29 mouse cellular contexts compared by ENCODE assay signal in the genomic region with DNA sequence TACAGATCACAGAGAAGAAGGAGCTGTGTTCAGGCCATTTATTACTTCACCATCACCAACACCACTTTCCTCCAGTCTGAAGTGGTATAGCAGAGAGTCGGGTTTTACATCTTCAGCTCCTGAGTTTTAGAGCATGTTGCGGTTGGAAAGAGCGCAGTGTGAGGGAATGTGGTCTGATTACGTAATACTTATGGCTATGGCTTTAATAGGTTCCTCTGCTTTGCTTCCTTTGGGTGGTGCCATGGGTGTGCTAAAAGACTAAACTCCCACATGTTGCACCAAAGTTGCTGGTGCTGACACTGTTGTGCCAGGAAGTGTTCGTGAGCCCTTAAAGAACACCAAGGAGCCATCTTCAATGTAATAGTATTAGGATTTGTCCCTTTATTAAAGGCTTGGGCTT. TPM values are rescaled to one million over a fixed set of nuclear protein-coding genes. Genes with fewer than 3 reads are reported as not detected.
DNase-seq lines count a peak whose midpoint lies in the region; ATAC-seq lines count a peak whose summit lies in the region.
"Had no signal": no experiment of that assay in that cellular context is flagged by ENCODE, and none has a peak within 500 bp of the region (broad histone marks: within the 10 kb centered on the region; RNA-seq: fewer than 3 reads in every experiment).

No protein-coding gene starts in this region.

- H3K4me3 ChIP-seq in heart, embryonic 12.5 days: no peak overlapping the region
- H3K4me3 ChIP-seq: embryonic facial prominence, embryonic 13.5 days; embryonic facial prominence, embryonic 15.5 days; erythroblast, embryonic 14.5 days; forebrain, embryonic 13.5 days; forebrain, embryonic 15.5 days had no signal

- H3K27me3 ChIP-seq in heart, embryonic 12.5 days (replicated peaks): no peaks in the 10 kb centered on the region
- H3K27me3 ChIP-seq: embryonic facial prominence, embryonic 13.5 days; embryonic facial prominence, embryonic 15.5 days; forebrain, embryonic 13.5 days; forebrain, embryonic 15.5 days had no signal

- 97% methylated on average over 5 of the region's 5 CpGs for WGBS in heart, embryonic 12.5 days

- no peak overlapping the region for H3K9ac ChIP-seq in heart, embryonic 12.5 days
- H3K9ac ChIP-seq: embryonic facial prominence, embryonic 13.5 days; embryonic facial prominence, embryonic 15.5 days; forebrain, embryonic 13.5 days; forebrain, embryonic 15.5 days; forebrain, postnatal 0 days had no signal

- peak; percentile 17 for DNase-seq in lung, postnatal 36 days
- DNase-seq in lung, postnatal 4 days: no peak
- DNase-seq in T-cell, adult 2 months (ENCODE audit: low spot score): no peak
- no peak for DNase-seq in thymus, postnatal 25 days
- DNase-seq: adrenal gland, adult 8-10 months; adrenal gland, postnatal 14 days; adrenal gland, postnatal 36 days; cerebellum, adult 2 months; cerebellum, adult 9-10 months; cerebellum, postnatal 10 days; cerebellum, postnatal 25 days; embryo, embryonic 11 days; forebrain, postnatal 0 days had no signal

- 0 out of 2 replicates have a peak, but pooled peaks have one; percentile 14 for ATAC-seq in erythroid progenitor cell, adult 5-6 weeks (replicated peaks; ENCODE audit: low FRiP score, poor library complexity, severe bottlenecking)
- ATAC-seq in megakaryocyte, adult 5-6 weeks (ENCODE audit: poor library complexity, severe bottlenecking): peak; percentile 87
- ATAC-seq in monocyte, adult 5-6 weeks (replicated peaks; ENCODE audit: insufficient number of reproducible peaks, low FRiP score, low TSS enrichment, poor library complexity, severe bottlenecking): 0 out of 2 replicates have a peak, but pooled peaks have one; percentile 47
- ATAC-seq in heart, embryonic 12.5 days (ENCODE audit: insufficient number of reproducible peaks, low FRiP score): no peak
- ATAC-seq: activated CD4-positive, CD25-positive, alpha-beta regulatory T cell, adult 4 months; forebrain, embryonic 13.5 days; forebrain, embryonic 15.5 days; forebrain, postnatal 0 days had no signal

- H3K9me3 ChIP-seq in heart, embryonic 12.5 days (replicated peaks): no peaks in the 10 kb centered on the region
- H3K9me3 ChIP-seq: embryonic facial prominence, embryonic 13.5 days; embryonic facial prominence, embryonic 15.5 days; forebrain, embryonic 13.5 days; forebrain, embryonic 15.5 days had no signal

- peaks cover 43% of the 10 kb centered on the region for H3K36me3 ChIP-seq in heart, embryonic 12.5 days

- H3K4me1 ChIP-seq in heart, embryonic 12.5 days (replicated peaks): no peaks in the 10 kb centered on the region
- H3K4me1 ChIP-seq: embryonic facial prominence, embryonic 13.5 days; embryonic facial prominence, embryonic 15.5 days; forebrain, embryonic 13.5 days; forebrain, embryonic 15.5 days had no signal

- H3K4me2 ChIP-seq in heart, embryonic 12.5 days: no peak overlapping the region
- H3K4me2 ChIP-seq: embryonic facial prominence, embryonic 13.5 days; embryonic facial prominence, embryonic 15.5 days; forebrain, embryonic 13.5 days; forebrain, embryonic 15.5 days had no signal

- H3K27ac ChIP-seq in heart, embryonic 12.5 days (ENCODE audit: poor library complexity, severe bottlenecking): no peak overlapping the region
- H3K27ac ChIP-seq: embryonic facial prominence, embryonic 13.5 days; embryonic facial prominence, embryonic 15.5 days; forebrain, embryonic 13.5 days; forebrain, embryonic 15.5 days had no signal

RNA-seq across cellular contexts. Expression of gene Tsg101, which starts 8.5 kb away (rescaled TPM):
- total RNA-seq in erythroid progenitor cell, adult 5-6 weeks (2015; ENCODE audit: low replicate concordance): 75.7 and 78.4 TPM in 2 replicates
- 23.5 and 33.8 TPM in 2 replicates for total RNA-seq in erythroid progenitor cell, adult 5-6 weeks (2017; ENCODE audit: low replicate concordance)
- 94.3 and 96.9 TPM in 2 replicates for total RNA-seq in megakaryocyte, adult 5-6 weeks (2015)
- total RNA-seq in megakaryocyte, adult 5-6 weeks (2017): 43.6 and 58.2 TPM in 2 replicates
- 27.2 to 80.4 TPM (median 57.3 TPM) in 3 replicates for total RNA-seq in monocyte, adult 5-6 weeks (2017)
- polyA plus RNA-seq in heart, embryonic 12.5 days (2016; fragmentation: Nextera tagmentation; extraction: Ambion mirVana): 185 and 190 TPM in 2 replicates

RNA-seq across cellular contexts. Expression of gene Uevld, which starts 30.0 kb away (rescaled TPM):
- total RNA-seq in erythroid progenitor cell, adult 5-6 weeks (2015; ENCODE audit: low replicate concordance): 19.8 and 39.0 TPM in 2 replicates
- total RNA-seq in erythroid progenitor cell, adult 5-6 weeks (2017; ENCODE audit: low replicate concordance): 28.6 and 35.1 TPM in 2 replicates
- total RNA-seq in megakaryocyte, adult 5-6 weeks (2015): 18.0 and 18.2 TPM in 2 replicates
- total RNA-seq in megakaryocyte, adult 5-6 weeks (2017): 14.1 and 16.2 TPM in 2 replicates
- total RNA-seq in monocyte, adult 5-6 weeks (2017): 4.8 to 9.9 TPM (median 6.4 TPM) in 3 replicates
- 10.0 TPM in 2 replicates for polyA plus RNA-seq in heart, embryonic 12.5 days (2016; fragmentation: Nextera tagmentation; extraction: Ambion mirVana)

RNA-seq across cellular contexts. Expression of gene Gm9999, which starts 55.1 kb away (rescaled TPM):
- not detected in 2 replicates for total RNA-seq in erythroid progenitor cell, adult 5-6 weeks (2015; ENCODE audit: low replicate concordance)
- total RNA-seq in erythroid progenitor cell, adult 5-6 weeks (2017; ENCODE audit: low replicate concordance): not detected in 2 replicates
- 2.3 TPM in 1 of 2 replicates, not detected in the other for total RNA-seq in megakaryocyte, adult 5-6 weeks (2015)
- total RNA-seq in megakaryocyte, adult 5-6 weeks (2017): not detected in 2 replicates
- not detected in 3 replicates for total RNA-seq in monocyte, adult 5-6 weeks (2017)
- polyA plus RNA-seq in heart, embryonic 12.5 days (2016; fragmentation: Nextera tagmentation; extraction: Ambion mirVana): not detected in 2 replicates
- total RNA-seq: adrenal gland, adult 18-20 months; adrenal gland, adult 8-10 months; adrenal gland, postnatal 14 days; adrenal gland, postnatal 36 days; ES-E14; forebrain, postnatal 0 days; MEL had no signal
- polyA plus RNA-seq: activated CD4-positive, CD25-positive, alpha-beta regulatory T cell, adult 4 months; C2C12; cerebellum, adult 2 months; embryonic facial prominence, embryonic 11.5 days; embryonic facial prominence, embryonic 13.5 days; embryonic facial prominence, embryonic 15.5 days; erythroblast, embryonic 14.5 days; forebrain, embryonic 11.5 days; forebrain, embryonic 13.5 days; forebrain, embryonic 15.5 days; forebrain, postnatal 0 days had no signal
